Mouse (Mus musculus) E14TG2a.4 (cell line): ENCODE measurements around the gene Tcf7l1.

ENCODE experiments used
- H3K27me3 ChIP-seq: 2 replicates; pipeline ENCODE4 v1.6.1; 2014; ENCODE audit warnings: low read length, control low read depth; ENCODE audit not compliant: insufficient read depth
- H3K36me3 ChIP-seq: 2 replicates; pipeline ENCODE4 v1.6.1; 2014; ENCODE audit warnings: low read length, control low read depth; ENCODE audit not compliant: insufficient read depth
- H3K4me1 ChIP-seq: replicated peaks from 2 replicates; pipeline ENCODE4 v1.6.1; 2014; ENCODE audit warnings: low read depth, low read length, control low read depth
- H3K4me3 ChIP-seq: replicated peaks from 2 replicates; pipeline ENCODE4 v1.5.1; 2014; ENCODE audit warnings: mild to moderate bottlenecking, low read length
- H3K9me3 ChIP-seq: 2 replicates; pipeline ENCODE4 v1.6.1; 2014; ENCODE audit warnings: low read length, control low read depth
- CTCF ChIP-seq: conservative IDR thresholded peaks from 2 replicates; pipeline ENCODE4 v1.5.1; 2014; ENCODE audit warnings: low read length
- NANOG ChIP-seq: IDR thresholded peaks from 2 replicates; pipeline ENCODE4 v1.6.1; 2014; ENCODE audit warnings: borderline replicate concordance, low read length, mixed read lengths
- POU5F1 ChIP-seq: IDR thresholded peaks from 2 replicates; pipeline ENCODE4 v1.6.1; 2014; ENCODE audit warnings: low read length, borderline replicate concordance

Gene Tcf7l1

DNA sequence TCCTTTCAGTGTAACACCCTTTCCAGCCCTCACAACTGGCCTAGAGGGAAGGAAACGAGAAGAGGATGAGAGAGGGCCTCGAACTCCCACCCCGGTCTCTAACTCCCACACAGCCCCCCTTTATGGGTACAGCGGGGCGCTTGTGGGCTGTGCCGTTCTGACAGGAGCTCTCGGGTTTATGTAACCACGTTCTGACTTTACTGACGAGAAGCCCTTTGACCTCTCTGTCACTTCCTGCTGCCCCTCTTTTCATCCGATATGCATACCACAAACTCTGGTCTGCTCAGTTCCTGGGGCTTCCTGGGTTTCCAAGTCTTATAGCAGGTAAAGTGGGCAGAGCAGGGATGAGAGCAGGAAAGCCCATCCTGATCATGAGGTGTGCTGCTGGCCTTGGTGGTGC is 154.7 kb downstream of the Tcf7l1 start:
- TF ChIP-seq NANOG (no peak), CTCF (no peak), POU5F1 (no peak)
- H3K27me3 ChIP-seq = no peaks in the 10 kb centered on the region
- H3K4me1 ChIP-seq = peaks cover 34% of the 10 kb centered on the region
- H3K9me3 ChIP-seq = no peaks in the 10 kb centered on the region
- no peak overlapping the region for H3K4me3 ChIP-seq
- peaks cover 46% of the 10 kb centered on the region for H3K36me3 ChIP-seq

DNA sequence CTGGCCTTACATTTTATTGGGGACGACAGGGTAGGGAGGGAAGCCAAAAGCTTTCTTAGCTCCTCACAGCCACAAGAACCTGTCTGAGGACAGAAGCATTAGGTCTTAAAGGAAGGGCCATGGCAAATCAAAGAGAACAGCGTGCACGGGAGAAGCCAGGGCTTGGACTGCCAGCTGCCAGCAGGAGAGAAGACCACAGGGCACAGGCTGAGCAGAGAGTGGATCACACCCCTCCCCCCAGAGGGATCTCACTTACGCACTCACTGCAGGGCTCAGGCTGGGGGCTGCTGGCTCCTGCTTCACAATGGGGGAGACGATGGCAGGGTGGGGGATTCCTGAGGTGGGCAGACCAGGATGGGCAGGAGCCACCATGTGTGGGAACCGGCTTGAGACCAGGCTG is 157.4 kb downstream of the Tcf7l1 start:
- Histone ChIP-seq H3K36me3 (peaks cover 70% of the 10 kb centered on the region), H3K9me3 (no peaks in the 10 kb centered on the region), H3K4me3 (no peak overlapping the region), H3K4me1 (peaks cover 43% of the 10 kb centered on the region), H3K27me3 (no peaks in the 10 kb centered on the region)
- TF ChIP-seq CTCF (no peak), POU5F1 (no peak), NANOG (no peak)

DNA sequence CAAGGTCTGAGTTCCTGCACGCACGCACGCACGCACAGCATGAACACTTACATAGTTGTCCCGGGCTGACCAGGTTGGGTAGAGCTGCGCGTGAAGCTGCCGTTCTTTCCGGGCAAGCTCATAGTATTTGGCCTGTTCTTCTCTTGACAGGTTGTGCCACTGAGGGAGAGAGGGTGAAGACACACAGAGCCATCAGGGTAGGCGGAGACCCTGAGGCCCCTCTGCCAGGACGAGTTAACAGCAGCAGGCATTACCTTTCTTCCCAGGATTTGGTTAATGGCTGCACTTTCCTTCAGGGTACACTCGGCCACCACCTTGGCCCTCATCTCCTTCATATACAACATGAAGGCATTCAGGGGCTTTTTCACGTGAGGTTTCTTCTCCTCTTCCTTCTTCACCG is 158.1 kb downstream of the Tcf7l1 start:
- no peak overlapping the region for H3K4me3 ChIP-seq
- no peaks in the 10 kb centered on the region for H3K9me3 ChIP-seq
- H3K36me3 ChIP-seq = peaks cover 78% of the 10 kb centered on the region
- TF ChIP-seq POU5F1 (no peak), NANOG (no peak), CTCF (no peak)
- H3K4me1 ChIP-seq = peaks cover 39% of the 10 kb centered on the region
- H3K27me3 ChIP-seq = no peaks in the 10 kb centered on the region

DNA sequence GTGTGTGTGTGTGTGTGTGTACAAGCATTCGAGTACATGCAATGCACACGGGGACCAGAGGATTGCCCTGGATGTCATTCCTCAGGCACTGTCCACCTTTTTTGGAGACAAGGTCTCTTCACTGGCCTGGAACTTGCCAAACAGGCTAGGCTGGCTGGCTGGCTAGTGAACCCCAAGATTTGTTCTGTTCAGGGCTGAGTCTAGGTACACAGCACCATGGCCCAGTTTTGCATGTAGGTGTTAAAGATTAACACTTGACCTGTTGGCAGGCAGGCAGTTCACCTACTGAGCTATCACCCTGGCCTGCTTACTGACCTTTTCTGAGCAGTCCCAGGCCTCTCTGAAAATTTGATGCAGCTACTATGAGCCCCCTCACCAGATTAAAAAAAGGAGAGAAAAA is 158.7 kb downstream of the Tcf7l1 start:
- Histone ChIP-seq H3K4me1 (peaks cover 34% of the 10 kb centered on the region), H3K4me3 (no peak overlapping the region), H3K27me3 (no peaks in the 10 kb centered on the region), H3K36me3 (peaks cover 82% of the 10 kb centered on the region), H3K9me3 (no peaks in the 10 kb centered on the region)
- no peak for TF ChIP-seq CTCF

DNA sequence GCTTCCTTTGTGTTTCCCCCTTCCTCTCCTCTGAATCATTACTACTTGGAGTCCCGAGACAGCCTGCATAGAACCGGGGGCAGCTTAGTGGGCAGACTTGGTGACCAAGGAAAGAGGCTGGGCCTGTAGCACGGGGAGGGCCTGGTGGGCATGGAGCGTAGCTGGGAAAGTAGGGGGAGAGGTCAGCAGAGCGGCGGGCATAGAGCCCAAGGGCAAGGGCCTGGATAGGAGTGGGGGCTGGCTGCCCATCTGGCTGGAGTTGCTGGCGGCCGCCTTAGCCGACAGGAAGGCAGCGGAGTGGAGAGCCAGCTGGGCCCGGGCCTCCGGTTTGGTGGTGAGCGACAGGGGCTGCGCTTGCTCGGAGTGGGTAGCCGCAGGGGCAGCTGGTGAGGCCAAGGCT is 161.8 kb downstream of the Tcf7l1 start:
- H3K27me3 ChIP-seq = no peaks in the 10 kb centered on the region
- peaks cover 32% of the 10 kb centered on the region for H3K4me1 ChIP-seq
- TF ChIP-seq POU5F1 = no peak
- no peak for TF ChIP-seq NANOG
- no peak for TF ChIP-seq CTCF
- no peaks in the 10 kb centered on the region for H3K9me3 ChIP-seq
- peaks cover 65% of the 10 kb centered on the region for H3K36me3 ChIP-seq
- peak overlapping the region; percentile 57 for H3K4me3 ChIP-seq

DNA sequence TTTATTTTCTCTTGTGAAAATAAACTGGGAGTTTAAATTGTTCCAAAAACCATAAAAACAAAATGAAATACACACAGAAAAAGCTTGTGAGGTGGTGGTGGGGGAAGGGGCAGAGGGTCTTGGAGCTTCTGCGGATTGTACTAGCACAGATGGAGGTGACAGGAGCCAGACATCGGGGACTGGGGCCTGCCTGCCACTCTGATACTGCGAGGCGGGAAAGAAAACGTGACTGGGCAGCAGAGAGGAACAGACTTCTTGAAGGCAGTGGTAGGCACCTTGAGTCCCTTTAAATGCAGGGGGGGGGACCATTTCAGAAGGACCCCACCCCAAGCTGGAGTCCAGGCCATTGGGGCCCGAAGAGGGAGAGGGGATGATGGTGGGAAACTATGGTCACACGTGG is 162.7 kb downstream of the Tcf7l1 start:
- Histone ChIP-seq H3K4me1 (peaks cover 25% of the 10 kb centered on the region), H3K36me3 (peaks cover 56% of the 10 kb centered on the region), H3K4me3 (no peak overlapping the region), H3K27me3 (no peaks in the 10 kb centered on the region), H3K9me3 (no peaks in the 10 kb centered on the region)
- no peak for TF ChIP-seq POU5F1
- no peak for TF ChIP-seq NANOG
- TF ChIP-seq CTCF = no peak

DNA sequence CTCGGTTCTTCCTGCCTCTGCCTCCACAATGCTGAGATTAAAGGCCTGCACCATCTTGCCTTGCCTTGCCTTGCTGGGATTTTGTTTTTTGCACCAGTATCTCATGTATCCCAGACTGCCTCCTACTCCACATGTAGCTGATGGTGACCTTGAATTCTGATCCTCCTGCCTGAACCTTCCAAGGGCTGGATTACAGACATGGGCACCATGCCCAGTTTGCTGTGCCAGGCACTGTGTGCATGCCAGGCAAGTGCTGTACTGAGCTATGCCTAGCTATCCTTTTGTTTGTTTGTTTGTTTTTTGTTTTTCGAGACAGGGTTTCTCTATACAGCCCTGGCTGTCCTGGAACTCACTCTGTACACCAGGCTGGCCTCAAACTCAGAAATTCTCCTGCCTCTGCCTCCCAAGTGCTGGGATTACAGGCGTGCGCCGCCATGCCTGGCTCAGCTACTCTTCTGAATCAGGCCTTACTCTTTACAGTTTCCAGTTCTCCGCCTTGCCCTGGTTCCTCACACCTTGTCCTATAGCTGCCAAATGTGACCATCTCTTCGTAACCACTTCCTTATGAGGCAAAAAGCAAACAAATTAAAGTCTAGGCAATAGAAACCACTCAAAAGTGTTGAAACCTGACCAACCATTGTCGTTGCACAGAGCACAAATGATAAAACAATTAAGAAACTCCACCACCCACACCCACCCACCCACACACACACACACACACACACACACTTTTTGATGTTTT is 165.2 kb downstream of the Tcf7l1 start:
- TF ChIP-seq CTCF (no peak), POU5F1 (no peak), NANOG (no peak)
- Histone ChIP-seq H3K36me3 (peaks cover 31% of the 10 kb centered on the region), H3K4me3 (no peak overlapping the region), H3K4me1 (peaks cover 39% of the 10 kb centered on the region), H3K27me3 (no peaks in the 10 kb centered on the region), H3K9me3 (no peaks in the 10 kb centered on the region)

DNA sequence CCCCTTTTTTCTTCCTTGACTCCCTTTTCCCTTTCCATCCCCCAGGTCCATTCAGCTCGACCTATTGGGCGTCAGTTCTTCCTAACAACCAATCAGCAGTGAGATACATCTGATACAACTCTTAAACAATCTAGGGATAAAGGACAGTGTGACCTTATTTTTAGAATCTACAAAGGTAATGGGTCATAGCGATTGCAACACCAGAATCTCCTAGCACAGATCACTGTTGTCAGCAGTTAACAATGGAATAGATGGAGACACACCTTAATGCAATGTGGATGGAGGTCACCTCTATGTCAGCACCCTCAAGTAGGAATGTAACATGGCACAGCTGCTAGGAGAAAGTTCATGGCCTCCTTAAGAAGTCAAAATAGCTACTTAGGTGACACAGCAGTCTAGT is 166.1 kb downstream of the Tcf7l1 start:
- peaks cover 24% of the 10 kb centered on the region for H3K36me3 ChIP-seq
- TF ChIP-seq POU5F1 (no peak), CTCF (no peak), NANOG (peak; percentile 76; the same call in 1 of the 2 replicates)
- no peaks in the 10 kb centered on the region for H3K9me3 ChIP-seq
- no peaks in the 10 kb centered on the region for H3K27me3 ChIP-seq
- H3K4me1 ChIP-seq = peaks cover 42% of the 10 kb centered on the region
- no peak overlapping the region for H3K4me3 ChIP-seq

DNA sequence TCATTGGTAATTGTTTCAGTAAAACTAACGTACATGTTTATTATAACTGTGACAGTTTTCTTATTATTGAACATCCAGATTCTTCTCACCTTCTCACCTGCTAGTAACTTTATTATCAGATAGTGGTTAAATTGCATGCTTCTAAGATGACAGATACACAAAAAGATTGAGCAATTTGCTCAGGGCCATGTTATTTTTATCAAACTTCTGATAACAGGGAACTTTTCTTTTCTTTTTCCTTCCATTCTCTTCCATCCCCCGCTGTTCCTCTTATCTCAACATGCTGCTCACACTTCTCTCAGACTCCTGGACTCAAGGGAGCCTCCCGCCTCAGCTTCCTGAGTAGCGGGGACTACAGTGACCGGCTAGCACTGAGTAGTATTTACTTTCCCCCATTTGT is 168.1 kb downstream of the Tcf7l1 start:
- Histone ChIP-seq H3K36me3 (peaks cover 4% of the 10 kb centered on the region), H3K4me1 (peaks cover 34% of the 10 kb centered on the region), H3K27me3 (no peaks in the 10 kb centered on the region), H3K4me3 (no peak overlapping the region), H3K9me3 (no peaks in the 10 kb centered on the region)
- no peak for TF ChIP-seq POU5F1
